17 mouse cellular contexts compared by ENCODE assay signal in the genomic region with DNA sequence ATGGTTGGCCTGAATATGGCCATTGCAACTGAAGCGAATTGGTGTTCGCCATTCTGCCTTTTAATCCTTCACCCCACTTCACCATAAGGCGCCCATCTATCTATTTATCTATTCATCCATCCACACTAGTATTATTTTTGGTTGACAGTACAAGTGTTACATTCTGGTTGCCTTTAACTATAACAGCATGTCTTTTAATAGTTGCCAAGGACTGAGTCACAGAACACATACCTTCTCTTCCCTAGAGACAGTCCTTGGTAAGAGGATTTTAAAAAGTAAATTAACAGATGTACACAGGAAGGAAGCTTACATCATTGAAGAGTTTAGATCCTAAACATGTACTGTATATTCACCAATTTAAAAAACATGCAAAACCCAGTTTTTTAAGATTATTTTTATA.
"Had no signal": no experiment of that assay in that cellular context is flagged by ENCODE, and none has a peak within 500 bp of the region (broad histone marks: within the 10 kb centered on the region; RNA-seq: fewer than 3 reads in every experiment).

No protein-coding gene starts in this region.

- ATAC-seq: lung, postnatal 0 days; midbrain, embryonic 13.5 days; midbrain, embryonic 15.5 days had no signal

- H3K36me3 ChIP-seq: lung, embryonic 15.5 days; midbrain, embryonic 13.5 days; midbrain, embryonic 15.5 days; neural tube, embryonic 12.5 days; stomach, embryonic 15.5 days had no signal

- H3K4me3 ChIP-seq: lung, embryonic 15.5 days; megakaryocyte, embryonic 14.5 days; midbrain, embryonic 13.5 days; midbrain, embryonic 15.5 days; neural tube, embryonic 12.5 days; stomach, embryonic 15.5 days had no signal

- DNase-seq: lung, adult 2 months; lung, postnatal 14 days; lung, postnatal 36 days; right cerebral cortex, postnatal 14 days; thymus, adult 2 months; thymus, postnatal 25 days; thymus, postnatal 4 days had no signal

- H3K4me1 ChIP-seq: lung, embryonic 15.5 days; megakaryocyte, embryonic 14.5 days; midbrain, embryonic 15.5 days; neural tube, embryonic 12.5 days; stomach, embryonic 15.5 days had no signal

- H3K9me3 ChIP-seq: lung, embryonic 15.5 days; megakaryocyte, embryonic 14.5 days; midbrain, embryonic 13.5 days; midbrain, embryonic 15.5 days; neural tube, embryonic 12.5 days; stomach, embryonic 15.5 days had no signal

- H3K27ac ChIP-seq: lung, embryonic 15.5 days; macrophage; midbrain, embryonic 13.5 days; midbrain, embryonic 15.5 days; neural tube, embryonic 12.5 days; stomach, embryonic 15.5 days; stomach, postnatal 0 days had no signal

- H3K27me3 ChIP-seq: lung, embryonic 15.5 days; megakaryocyte, embryonic 14.5 days; midbrain, embryonic 13.5 days; midbrain, embryonic 15.5 days; neural tube, embryonic 12.5 days; stomach, embryonic 15.5 days had no signal

- H3K4me2 ChIP-seq: lung, embryonic 15.5 days; midbrain, embryonic 11.5 days; midbrain, embryonic 13.5 days; midbrain, embryonic 15.5 days; neural tube, embryonic 12.5 days; stomach, embryonic 15.5 days had no signal

- H3K9ac ChIP-seq: lung, embryonic 15.5 days; midbrain, embryonic 13.5 days; midbrain, embryonic 15.5 days; neural tube, embryonic 12.5 days; stomach, embryonic 15.5 days had no signal
